Mouse (Mus musculus) intestine, embryonic 14.5 days (tissue): ENCODE data around the gene Uap1. TPM values are rescaled to one million over a fixed set of nuclear protein-coding genes. Genes with fewer than 3 reads are reported as not detected.

Experiments used
- ATAC-seq: fragments of 200-750 bp; cut with Nextera tagmentation; replicated peaks from 2 replicates; pipeline ENCODE4 v1.8.0; 2017; ENCODE audit warnings: low read depth, moderate number of reproducible peaks, moderate TSS enrichment, moderate library complexity; ENCODE audit not compliant: low FRiP score, low TSS enrichment
- DNase-seq: peaks from one replicate; pipeline ENCODE4 v3.0.0-alpha.2; 2018; ENCODE audit warnings: low spot score
- H3K27ac ChIP-seq: fragments of 300-500 bp; sonication (generic); 2 replicates; pipeline ENCODE4 v1.5.1; 2014; ENCODE audit warnings: low read depth, mild to moderate bottlenecking, control low read depth
- H3K27me3 ChIP-seq: fragments of 300-500 bp; sonication (generic); replicated peaks from 2 replicates; pipeline ENCODE4 v1.6.1; 2014; ENCODE audit warnings: low read length, control low read depth; ENCODE audit not compliant: control insufficient read depth, insufficient read depth
- H3K36me3 ChIP-seq: fragments of 300-500 bp; sonication (generic); 2 replicates; pipeline ENCODE4 v1.6.1; 2014; ENCODE audit warnings: low read length, control low read depth; ENCODE audit not compliant: control insufficient read depth, insufficient read depth
- H3K4me1 ChIP-seq: fragments of 300-500 bp; sonication (generic); replicated peaks from 2 replicates; pipeline ENCODE4 v1.6.1; 2014; ENCODE audit warnings: low read length, control low read depth, mixed read lengths; ENCODE audit not compliant: control insufficient read depth, insufficient read depth
- H3K4me2 ChIP-seq: fragments of 300-500 bp; sonication (generic); 2 replicates; pipeline ENCODE4 v1.6.1; 2014; ENCODE audit warnings: low read length
- H3K4me3 ChIP-seq: fragments of 300-500 bp; sonication (generic); 2 replicates; pipeline ENCODE4 v1.5.1; 2014; ENCODE audit warnings: low read depth, low read length, control low read depth, mixed read lengths
- H3K9ac ChIP-seq: fragments of 300-500 bp; sonication (generic); 2 replicates; pipeline ENCODE4 v1.6.1; 2014; ENCODE audit warnings: mild to moderate bottlenecking, low read length
- H3K9me3 ChIP-seq: fragments of 300-500 bp; sonication (generic); 2 replicates; pipeline ENCODE4 v1.6.1; 2016; ENCODE audit warnings: low read length, control low read depth; ENCODE audit not compliant: control insufficient read depth
- WGBS: fragments of 180-500 bp; shearing (Covaris S2); extraction: QIAGEN DNeasy Blood & Tissue Kit; methylation state at CpG from one replicate; pipeline ENCODE4 v1.1.7; 2014; 5-methylcytosine and 5-hydroxymethylcytosine counted together
- polyA plus RNA-seq: library from polyadenylated mRNA; unstranded; fragments of >200 nt; fragmentation: Nextera tagmentation; extraction: Ambion mirVana; gene quantifications from 2 replicates; pipeline ENCODE4 v1.2.1, GENCODE M21; 2014

Uap1 gene
- 48.1 and 49.0 TPM in 2 replicates for polyA plus RNA-seq

DNA sequence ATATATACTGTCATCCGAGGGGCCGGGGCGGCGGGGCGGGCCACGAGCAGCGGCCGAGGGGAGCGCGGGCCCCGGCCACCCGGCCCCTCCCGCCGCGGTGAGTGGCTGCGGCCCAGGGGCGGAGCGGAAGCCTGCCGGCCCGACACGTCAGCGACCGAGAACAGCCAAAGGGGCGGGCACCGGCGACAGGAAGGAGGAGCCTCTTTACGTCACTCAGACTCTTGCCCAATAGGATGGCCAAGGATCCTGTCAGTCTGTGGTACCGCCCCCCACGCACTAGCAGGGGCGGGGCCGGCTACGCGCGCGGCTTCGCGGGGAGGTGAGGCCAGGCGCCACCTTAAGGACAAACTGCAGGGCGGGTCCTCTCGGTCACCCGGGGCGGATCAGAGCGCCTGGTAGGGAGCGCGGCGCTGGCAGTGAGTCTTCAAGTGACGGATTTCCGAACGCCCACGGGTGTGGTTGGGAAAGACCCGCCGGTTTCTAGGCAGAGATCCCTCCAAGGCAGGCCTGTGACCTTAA is at the start of gene Uap1:
TSS of gene Uap1 (minus strand) at position 144 of the 519 bp plus-strand sequence.
- H3K27ac ChIP-seq, result peak within 1 kb of the TSS; percentile 84
- H3K27me3 ChIP-seq, result no peaks in the 10 kb centered on the region
- H3K4me2 ChIP-seq, result peak within 1 kb of the TSS; percentile 82
- H3K9me3 ChIP-seq, result no peaks in the 10 kb centered on the region
- DNase-seq (peak; percentile 96), ATAC-seq (peak; percentile 99)
- peak within 1 kb of the TSS; percentile 80 for H3K4me3 ChIP-seq
- peak within 1 kb of the TSS; percentile 84 for H3K9ac ChIP-seq
- H3K4me1 ChIP-seq, result no peaks in the 10 kb centered on the region; the same call in 1 of the 2 replicates
- no peaks in the 10 kb centered on the region for H3K36me3 ChIP-seq
- WGBS, result under 1% methylated on average over 50 of the region's 52 CpGs

DNA sequence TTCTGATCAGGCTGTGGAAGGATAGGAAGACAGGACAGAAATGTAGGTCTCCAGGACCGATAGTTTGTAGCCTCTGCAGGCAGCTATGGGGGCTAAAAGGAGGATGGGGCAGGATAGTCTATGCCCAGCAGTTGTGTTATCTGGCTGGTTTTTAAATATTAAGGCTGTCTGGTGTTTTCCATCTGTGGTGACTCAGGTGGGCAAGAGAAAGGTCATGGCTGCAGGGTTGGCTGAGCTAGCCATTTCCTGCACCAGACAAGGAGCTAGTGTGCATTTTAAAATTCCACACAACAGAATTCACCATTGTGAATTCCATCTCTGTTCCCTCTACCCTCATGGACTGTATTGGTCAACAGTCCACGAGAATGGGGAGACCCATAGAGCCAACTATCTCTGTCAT is 48.5 kb upstream of the Uap1 start:
- no peaks in the 10 kb centered on the region for H3K9me3 ChIP-seq
- no peaks in the 10 kb centered on the region for H3K27me3 ChIP-seq
- H3K9ac ChIP-seq, result no peak overlapping the region
- H3K4me2 ChIP-seq, result no peak overlapping the region
- no peaks in the 10 kb centered on the region for H3K36me3 ChIP-seq
- no peak overlapping the region for H3K4me3 ChIP-seq
- no peaks in the 10 kb centered on the region for H3K4me1 ChIP-seq
- ATAC-seq (no peak), DNase-seq (no peak)
- 85% methylated on average over 2 of the region's 2 CpGs for WGBS
- H3K27ac ChIP-seq, result no peak overlapping the region

DNA sequence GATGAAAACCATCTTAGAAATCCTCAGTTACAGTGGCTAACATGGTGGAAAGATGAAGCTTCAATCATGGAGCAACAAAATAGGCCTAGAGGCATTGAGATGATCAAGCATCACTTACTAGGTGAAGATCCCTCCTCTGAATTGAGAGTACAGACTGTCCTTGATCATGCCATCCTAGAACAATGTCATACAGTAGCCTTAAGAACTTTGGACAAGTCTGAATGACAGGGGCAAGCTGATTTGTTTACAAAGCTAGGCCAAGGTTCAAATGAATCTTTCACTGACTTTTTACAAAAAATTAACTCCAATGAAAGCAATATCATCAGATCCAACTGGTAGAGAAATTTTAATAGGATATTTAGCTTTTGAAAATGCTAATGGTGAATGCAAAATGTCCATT is 45.6 kb upstream of the Uap1 start:
- no peak overlapping the region for H3K9ac ChIP-seq
- no peak for ATAC-seq
- H3K4me1 ChIP-seq, result no peaks in the 10 kb centered on the region
- H3K4me2 ChIP-seq, result no peak overlapping the region
- H3K27me3 ChIP-seq, result no peaks in the 10 kb centered on the region
- no peak overlapping the region for H3K4me3 ChIP-seq
- H3K27ac ChIP-seq, result no peak overlapping the region
- DNase-seq, result no peak
- no peaks in the 10 kb centered on the region for H3K36me3 ChIP-seq
- H3K9me3 ChIP-seq, result no peaks in the 10 kb centered on the region

DNA sequence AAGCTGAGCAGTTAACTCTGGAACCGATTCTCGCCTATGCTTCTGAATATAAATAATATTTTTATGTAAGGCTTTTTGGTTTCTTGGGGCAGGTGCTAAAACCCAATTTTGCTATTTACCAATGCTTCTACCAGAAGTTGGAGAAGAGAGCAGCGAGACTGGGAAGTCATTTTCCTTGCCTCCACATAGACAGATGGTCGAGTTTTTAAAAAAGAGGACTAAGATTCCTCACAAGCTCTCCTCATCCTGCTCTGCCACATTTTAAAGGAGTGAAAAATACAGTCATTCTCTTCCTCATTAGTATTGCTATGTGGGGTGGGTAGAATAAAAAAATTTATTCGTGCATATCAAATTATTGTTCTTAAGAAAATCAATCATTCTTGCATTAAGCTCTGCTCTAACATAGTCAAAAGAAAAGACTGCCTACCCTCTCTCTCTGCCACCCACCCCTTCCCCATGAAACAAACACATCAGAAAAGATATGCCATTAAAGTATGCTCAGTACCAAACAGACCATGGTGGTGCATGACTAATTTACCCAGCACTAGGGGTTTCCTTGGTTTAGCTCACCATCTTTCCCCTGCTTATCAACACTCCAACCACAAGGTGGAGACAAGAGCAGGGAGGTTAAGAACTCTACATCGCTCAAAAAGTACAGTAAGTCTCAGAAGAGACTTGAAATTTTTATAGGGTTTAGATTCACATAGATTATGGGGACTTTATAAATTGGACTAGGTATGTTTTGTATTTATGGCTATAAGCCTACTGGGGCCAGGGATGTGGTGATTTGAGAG is 43.5 kb upstream of the Uap1 start:
- Histone ChIP-seq H3K9ac (no peak overlapping the region), H3K27ac (no peak overlapping the region), H3K27me3 (no peaks in the 10 kb centered on the region), H3K4me2 (no peak overlapping the region), H3K4me3 (no peak overlapping the region), H3K4me1 (0 out of 2 replicates have a peak, but pooled peaks cover 2% of the 10 kb centered on the region), H3K9me3 (no peaks in the 10 kb centered on the region), H3K36me3 (no peaks in the 10 kb centered on the region)
- DNase-seq (no peak), ATAC-seq (no peak)
- WGBS, result 79% methylated on average over 6 of the region's 6 CpGs

DNA sequence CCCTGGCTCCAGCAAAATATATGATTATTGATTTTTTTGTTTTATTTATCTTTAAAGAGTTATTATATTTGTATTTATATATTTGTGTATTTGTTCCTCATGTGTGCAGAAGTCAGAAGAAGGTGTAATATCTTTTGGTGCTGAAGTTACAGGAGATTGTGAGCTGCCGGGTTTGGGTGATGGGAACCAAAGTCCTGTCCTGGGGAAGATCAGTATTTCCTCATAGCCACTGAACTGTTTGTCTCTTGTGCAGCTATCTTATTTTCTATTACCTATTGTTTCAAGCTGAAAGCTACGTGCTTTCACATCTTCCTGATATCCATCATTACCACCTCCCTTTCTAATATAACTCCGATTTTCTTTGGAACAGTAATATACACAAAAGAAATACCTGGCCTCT is 40.8 kb upstream of the Uap1 start:
- Histone ChIP-seq H3K9ac (peak overlapping the region; percentile 90; the same call in 1 of the 2 replicates), H3K9me3 (no peaks in the 10 kb centered on the region), H3K4me1 (0 out of 2 replicates have a peak, but pooled peaks cover 2% of the 10 kb centered on the region), H3K4me3 (peak overlapping the region; percentile 83), H3K4me2 (peak overlapping the region; percentile 48), H3K36me3 (peaks cover 15% of the 10 kb centered on the region), H3K27me3 (no peaks in the 10 kb centered on the region), H3K27ac (peak overlapping the region; percentile 80; the same call in 1 of the 2 replicates)
- ATAC-seq (no peak), DNase-seq (no peak)
- WGBS, result 75% methylated on average over 3 of the region's 3 CpGs

DNA sequence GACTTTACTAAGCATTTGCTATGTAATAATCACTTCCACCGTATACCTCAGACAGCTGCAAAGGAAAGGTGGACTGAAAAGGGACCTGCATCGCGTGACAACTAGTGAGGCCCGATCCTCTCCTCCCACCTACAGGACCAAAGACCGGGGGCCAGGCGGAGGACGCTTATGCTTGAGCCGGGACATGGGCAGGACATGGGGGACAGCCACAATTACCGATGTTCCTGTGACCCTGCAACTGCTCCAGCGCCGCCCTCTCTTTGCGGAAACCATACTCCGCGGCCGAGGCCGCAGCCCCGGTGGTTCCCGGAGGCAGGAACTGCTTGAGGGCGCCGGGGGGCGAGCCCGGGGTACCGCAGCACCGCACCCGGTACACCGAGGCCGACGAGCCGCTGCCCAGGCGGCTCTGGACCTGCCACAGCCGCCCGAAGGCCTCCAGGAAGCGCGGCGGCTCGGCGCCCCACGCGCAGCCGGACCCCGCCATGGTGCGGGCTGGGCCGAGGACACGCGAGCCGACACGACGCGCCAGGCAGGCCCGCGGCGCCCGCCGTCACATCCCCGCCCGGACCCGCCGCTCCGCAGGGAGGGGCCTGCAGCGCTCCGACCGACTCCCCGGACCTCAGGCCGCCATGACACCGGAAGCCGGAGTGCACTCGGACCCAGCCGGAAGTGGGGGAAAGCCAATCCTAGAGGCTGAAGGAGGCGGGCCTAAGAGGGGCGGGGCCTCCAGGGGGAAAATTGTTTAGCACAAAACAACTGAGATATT is 40.2 kb upstream of the Uap1 start, which contains the start of gene Uhmk1:
TSS of gene Uhmk1 (minus strand) at position 641 of the 766 bp plus-strand sequence.
- Histone ChIP-seq H3K27ac (peak within 1 kb of the TSS; percentile 80), H3K4me3 (peak within 1 kb of the TSS; percentile 83), H3K4me1 (0 out of 2 replicates have a peak, but pooled peaks cover 2% of the 10 kb centered on the region), H3K9ac (peak within 1 kb of the TSS; percentile 90), H3K4me2 (peak within 1 kb of the TSS; percentile 69), H3K36me3 (peaks cover 20% of the 10 kb centered on the region), H3K27me3 (no peaks in the 10 kb centered on the region), H3K9me3 (no peaks in the 10 kb centered on the region)
- peak; percentile 96 for ATAC-seq
- WGBS, result under 1% methylated on average over 58 of the region's 70 CpGs
- peak; percentile 89 for DNase-seq

DNA sequence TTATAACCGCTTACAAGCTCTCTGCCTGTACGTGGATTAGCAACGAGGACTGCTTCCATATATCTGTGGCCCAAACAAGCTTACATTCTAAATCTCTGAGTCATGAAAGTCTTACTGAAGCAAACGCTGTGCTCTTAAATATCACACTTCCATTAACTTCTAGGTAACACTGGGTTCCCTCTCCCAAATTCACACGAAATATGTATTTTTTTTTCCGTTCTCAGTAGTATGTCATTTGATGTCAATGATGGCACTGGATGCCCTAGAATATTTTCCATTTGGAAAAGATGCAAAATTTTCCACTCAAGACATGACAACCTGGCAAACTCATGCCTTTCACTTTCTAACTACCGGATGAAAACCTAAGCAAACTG is 39.6 kb upstream of the Uap1 start:
- peak overlapping the region; percentile 83 for H3K4me3 ChIP-seq
- H3K9me3 ChIP-seq, result no peaks in the 10 kb centered on the region
- H3K9ac ChIP-seq, result peak overlapping the region; percentile 90
- ATAC-seq, result no peak
- no peak overlapping the region for H3K27ac ChIP-seq
- H3K36me3 ChIP-seq, result peaks cover 25% of the 10 kb centered on the region
- DNase-seq, result no peak
- H3K27me3 ChIP-seq, result no peaks in the 10 kb centered on the region
- H3K4me1 ChIP-seq, result 0 out of 2 replicates have a peak, but pooled peaks cover 2% of the 10 kb centered on the region
- peak overlapping the region; percentile 69 for H3K4me2 ChIP-seq
- 28% methylated on average over 7 of the region's 7 CpGs for WGBS

DNA sequence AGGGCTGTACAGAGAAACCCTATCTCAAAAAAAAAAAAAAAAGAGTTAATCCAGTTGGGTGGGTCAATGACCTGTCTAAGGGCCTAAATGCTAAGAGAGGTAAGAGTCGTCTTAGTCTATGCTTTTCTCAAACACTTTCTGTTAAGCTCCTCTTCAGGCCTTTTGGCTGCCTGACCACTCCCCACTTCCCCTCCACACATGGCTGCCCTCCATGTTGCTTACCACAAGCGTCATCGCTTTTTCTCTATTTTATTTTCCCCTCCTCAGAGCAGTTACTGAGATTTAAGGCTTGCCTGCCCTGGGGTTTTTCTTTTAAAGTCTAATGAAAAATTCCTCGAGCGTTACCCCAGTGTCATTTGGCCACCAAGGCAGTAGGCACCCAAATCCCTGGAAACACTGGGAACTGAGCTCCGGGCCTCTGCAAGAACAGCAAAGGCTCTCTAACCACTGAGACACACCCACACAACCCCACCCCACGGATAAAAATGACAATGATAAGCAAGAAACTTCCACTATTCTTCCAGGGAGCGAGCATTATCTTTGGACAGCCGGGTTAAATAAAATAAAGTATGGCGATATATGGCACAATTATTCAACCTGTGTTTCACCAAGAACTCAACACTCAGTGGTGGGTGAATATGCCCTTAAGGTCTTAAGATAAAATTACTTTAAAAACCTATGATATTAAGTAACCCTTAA is 38.6 kb upstream of the Uap1 start:
- H3K36me3 ChIP-seq, result peaks cover 33% of the 10 kb centered on the region
- no peaks in the 10 kb centered on the region for H3K9me3 ChIP-seq
- DNase-seq, result peak; percentile 47
- H3K27ac ChIP-seq, result no peak overlapping the region
- no peak overlapping the region for H3K4me2 ChIP-seq
- no peaks in the 10 kb centered on the region for H3K27me3 ChIP-seq
- no peak for ATAC-seq
- 92% methylated on average over 10 of the region's 10 CpGs for WGBS
- no peak overlapping the region for H3K9ac ChIP-seq
- H3K4me3 ChIP-seq, result no peak overlapping the region
- H3K4me1 ChIP-seq, result 0 out of 2 replicates have a peak, but pooled peaks cover 2% of the 10 kb centered on the region
